Mouse (Mus musculus) E14TG2a.4 (cell line): ENCODE data around the gene Odr4.

Source experiments
- CTCF ChIP-seq: conservative IDR thresholded peaks from 2 replicates; pipeline ENCODE4 v1.5.1; 2014; ENCODE audit warnings: low read length
- NANOG ChIP-seq: IDR thresholded peaks from 2 replicates; pipeline ENCODE4 v1.6.1; 2014; ENCODE audit warnings: borderline replicate concordance, low read length, mixed read lengths
- POU5F1 ChIP-seq: IDR thresholded peaks from 2 replicates; pipeline ENCODE4 v1.6.1; 2014; ENCODE audit warnings: low read length, borderline replicate concordance

DNA sequence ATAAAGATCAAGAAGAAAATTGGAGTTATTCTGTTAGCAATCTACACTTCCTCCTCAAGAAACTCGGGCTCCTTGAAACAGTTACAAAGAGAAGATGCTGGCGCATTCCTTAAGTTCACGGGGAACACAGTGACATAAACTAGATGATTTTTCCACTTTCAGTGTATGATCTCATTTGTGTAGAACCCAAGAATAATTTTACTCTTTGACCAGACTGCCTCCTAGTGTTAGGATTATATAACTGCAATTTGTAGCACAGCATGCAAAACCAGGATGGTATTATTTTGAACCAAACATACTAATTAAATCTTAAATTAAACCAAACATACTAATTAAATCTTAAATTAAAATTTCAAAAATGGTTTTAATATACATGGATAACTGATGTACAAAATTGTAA lies 20.0 kb downstream of the Odr4 start:
- TF ChIP-seq CTCF (peak; percentile 85), NANOG (no peak), POU5F1 (no peak)
